Mouse (Mus musculus): ENCODE data around the gene 2310061N02Rik. TPM values are rescaled to one million over a fixed set of nuclear protein-coding genes. Genes with fewer than 3 reads are reported as not detected.

The 2310061N02Rik gene
- total RNA-seq (2023), result not detected

GRCm38 (mm10) chr16:88707496-88708012, at the start of gene 2310061N02Rik:
Gene 2310061N02Rik (minus strand): TSS chr16:88707962.

DNA sequence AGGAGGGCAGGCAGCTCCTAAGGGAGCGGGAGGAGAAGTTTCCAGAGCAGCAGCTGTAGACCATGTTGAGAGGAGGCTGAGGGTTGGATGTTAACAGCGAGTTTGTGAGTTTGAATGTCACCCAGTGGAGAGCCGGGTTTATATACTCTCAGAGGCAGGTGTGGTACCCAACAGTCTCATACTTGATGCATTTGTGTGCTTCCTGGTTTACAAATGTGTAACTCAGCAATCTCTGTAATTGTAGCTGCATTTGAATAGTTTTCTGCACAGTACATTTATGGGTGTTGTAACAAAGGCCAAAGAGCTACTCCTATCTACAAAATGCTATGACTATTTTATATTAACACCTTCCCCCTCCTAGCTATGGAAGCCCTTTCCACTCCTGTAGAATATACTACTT, 43.8 kb upstream of the 2310061N02Rik start, which contains the start of gene Krtap13:
TSS of gene Krtap13 (minus strand) at position 101 of the 400 bp plus-strand sequence.

DNA sequence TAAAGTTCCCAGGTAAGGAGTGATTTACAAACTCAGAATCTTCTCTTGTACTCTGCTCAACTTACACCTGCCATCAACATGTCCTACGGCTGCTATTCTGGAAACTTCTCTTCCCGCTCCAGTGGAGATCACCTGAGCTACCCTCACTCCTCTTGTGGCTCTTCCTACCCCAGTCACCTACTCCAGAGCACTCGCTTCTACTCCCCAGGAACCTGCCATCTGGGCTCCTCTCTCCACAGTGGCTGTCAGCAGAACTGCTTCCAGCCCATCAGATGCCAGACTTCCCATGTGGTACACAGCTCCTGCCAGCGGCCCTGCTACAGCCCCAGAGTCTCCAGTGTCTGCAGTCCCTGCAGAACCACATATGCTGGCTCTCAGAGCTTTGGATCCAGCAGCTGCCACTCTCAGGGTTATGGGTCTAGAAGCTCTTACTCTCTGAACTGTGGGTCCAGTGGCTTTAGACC, 21.1 kb upstream of the 2310061N02Rik start, which contains the start of gene Krtap13-1:
TSS of gene Krtap13-1 (plus strand) at position 51 of the 464 bp plus-strand sequence.

GRCm38 (mm10) chr16:88671571-88671970, 36.2 kb downstream of the 2310061N02Rik start, which contains the start of gene Krtap27-1:
Gene Krtap27-1 (minus strand): TSS chr16:88671671.

Other genes starting within 250 kb of the 2310061N02Rik start
- gene Cldn17, start 201.0 kb downstream of the 2310061N02Rik start, total RNA-seq (2023), result not detected
- gene Cldn8, start 144.8 kb downstream of the 2310061N02Rik start, total RNA-seq (2023), result not detected
- not detected for gene Krtap24-1, start 95.7 kb downstream of the 2310061N02Rik start, total RNA-seq (2023)
- not detected for gene 2310079G19Rik, start 80.3 kb downstream of the 2310061N02Rik start, total RNA-seq (2023)
- not detected for gene Krtap26-1, start 60.2 kb downstream of the 2310061N02Rik start, total RNA-seq (2023)
- gene Krtap27-1, start 36.3 kb downstream of the 2310061N02Rik start, total RNA-seq (2023), result not detected
- not detected for gene Krtap13-1, start 20.9 kb upstream of the 2310061N02Rik start, total RNA-seq (2023)
- gene Krtap13, start 43.7 kb upstream of the 2310061N02Rik start, total RNA-seq (2023), result not detected
- gene 2310034C09Rik, start 50.9 kb upstream of the 2310061N02Rik start, total RNA-seq (2023), result not detected
- not detected for gene 2310057N15Rik, start 66.2 kb upstream of the 2310061N02Rik start, total RNA-seq (2023)
- gene Gm5965, start 69.9 kb upstream of the 2310061N02Rik start, total RNA-seq (2023), result not detected
- gene Gm20741, start 104.3 kb upstream of the 2310061N02Rik start, total RNA-seq (2023), result not detected
- not detected for gene Krtap15, start 112.3 kb upstream of the 2310061N02Rik start, total RNA-seq (2023)
- gene Krtap14, start 118.2 kb upstream of the 2310061N02Rik start, total RNA-seq (2023), result not detected
- gene Krtap19-1, start 161.4 kb upstream of the 2310061N02Rik start, total RNA-seq (2023), result not detected
- gene Krtap19-2, start 166.3 kb upstream of the 2310061N02Rik start, total RNA-seq (2023), result not detected
- not detected for gene Krtap19-3, start 170.1 kb upstream of the 2310061N02Rik start, total RNA-seq (2023)
- gene Krtap19-4, start 177.1 kb upstream of the 2310061N02Rik start, total RNA-seq (2023), result not detected
- gene Krtap19-5, start 188.5 kb upstream of the 2310061N02Rik start, total RNA-seq (2023), result not detected
- gene Krtap19-9b, start 224.3 kb upstream of the 2310061N02Rik start, total RNA-seq (2023), result not detected

Measured in B cell, adult 67 days (primary cell).